Mouse (Mus musculus): ENCODE data around the gene Cad. TPM values are rescaled to one million over a fixed set of nuclear protein-coding genes. Genes with fewer than 3 reads are reported as not detected.

Gene Cad
- 43.7 TPM for total RNA-seq (2023)

DNA sequence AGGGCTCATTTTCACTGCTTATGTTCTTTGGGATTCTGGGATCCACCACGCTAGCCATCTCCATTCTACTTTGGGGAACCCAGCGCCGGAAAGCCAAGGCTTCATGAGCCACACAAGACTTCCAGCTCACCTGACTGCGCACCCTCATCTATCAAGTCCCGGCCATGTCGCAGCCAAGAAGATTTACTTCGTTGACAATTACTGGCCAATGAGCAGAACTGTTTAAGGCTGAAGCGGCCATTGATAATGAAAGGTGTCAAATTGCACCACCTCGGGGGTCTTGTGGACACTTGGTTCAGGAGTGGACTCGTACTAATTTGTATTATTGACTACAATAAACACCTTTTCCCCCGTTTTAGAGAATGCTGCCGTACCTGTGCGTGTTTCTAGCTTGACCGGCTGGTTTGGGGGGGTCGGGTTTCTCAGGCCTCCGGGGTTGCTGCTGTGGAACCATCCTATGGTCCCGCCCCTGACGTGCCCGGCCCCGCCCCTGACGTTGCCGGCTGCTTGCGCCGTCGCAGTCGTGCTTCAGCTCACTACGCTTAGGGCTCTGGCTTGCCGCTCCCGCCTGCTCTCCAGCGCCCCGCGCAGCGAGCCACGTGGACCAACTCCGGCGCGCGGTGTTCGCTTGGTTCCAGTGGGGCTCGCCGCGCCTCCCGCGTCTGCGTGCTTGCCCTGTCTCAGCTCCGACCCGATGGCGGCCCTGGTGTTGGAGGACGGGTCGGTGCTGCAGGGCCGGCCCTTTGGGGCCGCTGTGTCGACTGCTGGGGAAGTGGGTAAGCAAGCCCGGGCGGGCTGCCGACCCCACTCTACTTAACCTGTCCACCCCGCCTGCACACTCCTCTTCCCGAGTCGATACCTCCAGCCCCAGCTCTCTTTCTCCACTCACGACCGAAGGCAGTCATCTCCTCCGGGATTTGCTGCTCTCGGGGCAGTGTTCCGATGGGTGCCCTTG, at the start of gene Cad:
Cad (plus strand) TSS at position 520 of the 955 bp plus-strand sequence.

DNA sequence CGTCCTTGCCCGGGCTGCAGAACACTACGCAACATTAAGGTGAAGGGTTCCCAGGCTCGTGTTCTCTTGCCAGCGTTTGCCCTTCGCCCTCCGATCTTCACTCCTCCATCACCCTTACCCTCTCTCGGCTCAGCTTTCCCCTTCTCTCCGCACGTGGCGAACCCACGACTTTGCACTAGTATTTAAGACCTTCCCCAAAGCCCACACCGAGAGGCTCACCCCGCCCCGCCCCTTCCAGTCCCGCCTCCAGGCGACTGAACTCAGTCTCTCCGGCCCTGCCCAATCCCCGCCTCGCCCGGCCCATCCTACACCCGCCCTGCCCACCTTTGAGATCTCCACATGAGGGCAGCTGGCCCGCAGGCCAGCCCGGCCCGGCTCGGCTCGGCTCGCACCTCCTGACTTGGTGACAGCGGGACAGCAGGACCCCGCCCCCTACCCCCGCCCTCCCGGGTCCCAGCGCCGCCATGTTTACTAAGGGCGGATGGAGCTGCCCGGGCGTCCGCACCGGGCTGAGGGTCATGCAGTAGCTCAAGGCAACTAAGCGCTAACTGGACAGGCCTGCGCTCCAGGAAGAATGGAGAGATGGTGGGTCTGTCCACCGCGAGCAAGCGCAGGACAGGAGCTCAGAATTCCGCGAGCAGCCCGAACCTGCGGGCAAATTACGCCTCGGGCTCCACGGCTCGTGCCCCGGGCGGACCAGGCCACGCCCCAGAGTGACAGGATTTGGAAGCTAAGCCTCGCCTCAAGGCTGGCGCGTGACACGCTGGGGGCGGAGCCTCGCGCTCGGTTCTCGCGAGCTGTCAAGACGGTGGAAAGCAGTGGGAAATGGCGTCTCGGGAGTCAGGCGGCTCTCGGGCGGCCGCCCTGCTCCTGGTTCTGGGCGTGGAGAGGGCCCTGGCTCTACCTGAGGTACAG, 6.5 kb upstream of the Cad start, which contains the start of gene Atraid:
Atraid (plus strand) TSS at position 465 of the 915 bp plus-strand sequence.

DNA sequence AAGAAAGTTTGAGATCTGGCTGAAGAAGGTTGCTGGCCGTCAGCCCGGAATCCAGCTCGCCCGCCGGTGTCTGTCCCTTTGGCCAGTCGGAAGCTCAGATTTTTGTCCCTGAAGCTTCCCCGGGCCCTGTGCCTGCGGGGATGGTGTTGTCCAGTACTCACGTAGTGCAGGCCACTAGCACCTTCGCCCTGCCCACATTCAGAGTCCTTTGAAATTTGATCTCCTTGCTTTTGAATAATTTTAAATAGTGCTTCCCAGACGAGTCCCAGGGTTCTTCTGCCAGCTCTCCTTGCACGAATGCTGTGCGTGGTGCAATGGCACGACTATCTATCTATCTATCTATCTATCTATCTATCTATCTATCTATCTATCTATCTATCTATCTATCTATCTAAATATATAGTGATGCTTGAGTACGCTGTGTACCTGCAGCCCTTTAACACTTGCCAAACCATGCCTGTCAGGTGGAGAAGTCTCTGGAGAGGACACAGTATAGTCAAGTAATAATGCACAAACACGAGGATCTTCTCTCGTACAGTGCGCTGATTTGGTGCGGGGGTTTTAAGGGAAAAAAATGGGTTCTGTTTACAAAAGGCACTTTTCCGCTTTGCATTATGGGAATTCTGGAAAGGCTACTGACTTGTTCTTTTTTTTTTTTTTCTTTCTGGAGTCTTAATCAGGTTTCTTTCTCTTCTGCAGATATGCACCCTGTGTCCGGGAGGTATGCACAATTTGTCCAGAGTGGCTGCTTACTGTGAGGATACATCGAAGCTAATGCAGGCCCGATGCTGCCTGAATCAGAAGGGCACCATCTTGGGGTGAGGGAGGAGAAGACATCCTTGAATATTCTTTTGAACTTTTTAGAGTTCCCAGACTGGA, 5.6 kb upstream of the Cad start, which contains the start of gene Slc5a6:
Slc5a6 (minus strand) TSS at position 162 of the 879 bp plus-strand sequence.

DNA sequence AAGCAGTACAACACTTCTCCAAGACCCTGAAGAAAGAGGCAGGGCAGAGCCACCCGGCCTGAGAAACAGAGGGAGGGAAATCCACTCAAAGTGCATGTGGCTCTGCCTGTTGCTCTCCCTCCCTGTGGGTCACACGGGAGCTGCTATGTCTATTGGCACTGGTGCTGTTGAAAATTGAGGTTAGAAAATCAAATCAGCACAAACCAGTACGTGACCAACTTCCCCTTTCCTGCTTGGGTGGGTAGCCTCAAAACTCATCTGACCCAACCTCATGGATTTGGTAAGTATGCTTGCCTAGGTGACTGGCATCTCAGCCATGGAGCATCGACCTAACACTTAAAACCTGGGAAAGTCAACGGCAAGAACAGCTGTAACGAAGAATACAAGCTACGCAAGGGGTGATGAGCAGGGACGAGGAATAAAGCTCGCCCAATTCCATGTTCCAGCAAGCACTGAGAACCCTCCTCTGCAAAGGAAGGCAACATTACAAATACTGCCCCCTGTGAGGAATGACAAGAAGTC, 51.3 kb downstream of the Cad start, which contains the start of gene Dnajc5g:
Dnajc5g (plus strand) TSS at position 472 of the 522 bp plus-strand sequence.

DNA sequence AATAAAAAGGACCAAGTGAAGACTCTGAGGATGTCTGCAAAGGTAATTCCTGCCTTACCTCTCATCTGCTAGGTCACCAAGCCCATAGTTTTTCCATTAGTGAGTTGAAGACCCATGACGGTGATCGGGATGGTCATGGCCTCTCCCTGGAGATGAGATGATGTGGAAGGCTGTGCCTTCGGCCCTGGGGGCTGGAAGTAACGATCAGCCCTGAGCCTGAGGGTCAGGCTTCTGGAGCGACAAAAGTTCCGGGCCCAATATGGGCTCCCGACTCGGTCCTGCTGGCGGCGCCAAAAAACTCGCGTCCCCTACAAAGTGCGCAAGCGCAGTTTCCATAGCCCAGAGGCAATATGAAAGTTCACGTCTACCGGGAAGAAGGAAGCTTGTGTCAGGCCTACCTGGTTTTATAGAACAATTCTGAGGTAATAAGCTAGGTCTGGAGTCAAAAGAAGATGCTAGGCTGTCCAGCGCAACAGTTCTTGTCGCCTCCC, 53.5 kb downstream of the Cad start, which contains the start of gene Slc30a3:
Slc30a3 (minus strand) TSS at position 238 of the 491 bp plus-strand sequence.

DNA sequence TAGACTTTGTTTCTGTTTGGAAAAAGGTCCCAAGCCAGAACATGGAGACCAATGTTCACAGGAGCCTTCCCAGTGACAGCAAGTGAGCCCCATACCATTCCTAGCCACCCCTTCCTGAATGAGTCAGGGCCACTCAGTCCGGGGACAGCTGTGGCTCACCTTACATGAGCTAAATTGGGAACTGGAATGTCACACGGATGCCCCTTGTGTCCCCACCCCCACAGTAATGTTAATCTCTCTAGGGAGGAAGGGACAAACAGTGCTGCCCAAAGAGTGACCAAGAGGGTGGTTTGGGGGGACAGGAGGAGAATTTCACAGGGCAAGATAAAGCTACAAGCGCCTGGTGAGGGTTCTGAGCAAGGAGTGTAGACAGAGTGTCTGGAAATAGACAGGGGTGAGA, 61.8 kb downstream of the Cad start, which contains the start of gene Trim54:
Trim54 (plus strand) TSS at position 359 of the 400 bp plus-strand sequence.

Other genes starting within 250 kb of the Cad start
- 11.9 TPM for gene Mapre3, start 240.1 kb upstream of the Cad start, total RNA-seq (2023)
- gene Tmem214, start 186.8 kb upstream of the Cad start, total RNA-seq (2023): 45.9 TPM
- 9.6 TPM for gene Agbl5, start 166.1 kb upstream of the Cad start, total RNA-seq (2023)
- gene Ost4, start 147.0 kb upstream of the Cad start, total RNA-seq (2023): 132 TPM
- gene Emilin1, start 141.4 kb upstream of the Cad start, total RNA-seq (2023): 2.7 TPM
- gene Khk, start 133.3 kb upstream of the Cad start, total RNA-seq (2023): 17.7 TPM
- not detected for gene Cgref1, start 109.2 kb upstream of the Cad start, total RNA-seq (2023)
- gene Preb, start 94.4 kb upstream of the Cad start, total RNA-seq (2023): 177 TPM
- gene Tcf23, start 86.1 kb upstream of the Cad start, total RNA-seq (2023): not detected
- gene Atraid, start 6.5 kb upstream of the Cad start, total RNA-seq (2023): 33.8 TPM
- gene Slc5a6, start 5.9 kb upstream of the Cad start, total RNA-seq (2023): 11.6 TPM
- gene Dnajc5g, start 51.5 kb downstream of the Cad start, total RNA-seq (2023): not detected
- 1.2 TPM for gene Slc30a3, start 53.5 kb downstream of the Cad start, total RNA-seq (2023)
- gene Trim54, start 61.9 kb downstream of the Cad start, total RNA-seq (2023): not detected
- not detected for gene Ucn, start 84.0 kb downstream of the Cad start, total RNA-seq (2023)
- 17.7 TPM for gene Mpv17, start 99.5 kb downstream of the Cad start, total RNA-seq (2023)
- gene Gm29609, start 125.1 kb downstream of the Cad start, total RNA-seq (2023): 4.7 TPM
- 148 TPM for gene Gtf3c2, start 125.4 kb downstream of the Cad start, total RNA-seq (2023)
- 70.4 TPM for gene Snx17, start 138.4 kb downstream of the Cad start, total RNA-seq (2023)
- 42.2 TPM for gene Eif2b4, start 138.7 kb downstream of the Cad start, total RNA-seq (2023)
- gene Zfp513, start 147.5 kb downstream of the Cad start, total RNA-seq (2023): 27.6 TPM
- 148 TPM for gene Ppm1g, start 165.9 kb downstream of the Cad start, total RNA-seq (2023)
- gene Nrbp1, start 186.1 kb downstream of the Cad start, total RNA-seq (2023): 193 TPM
- not detected for gene Gm9970, start 186.5 kb downstream of the Cad start, total RNA-seq (2023)
- 28.9 TPM for gene Krtcap3, start 196.9 kb downstream of the Cad start, total RNA-seq (2023)
- 14.5 TPM for gene Ift172, start 236.3 kb downstream of the Cad start, total RNA-seq (2023)
- 1.3 TPM for gene Fndc4, start 241.3 kb downstream of the Cad start, total RNA-seq (2023)
- 0.15 TPM for gene Gckr, start 242.7 kb downstream of the Cad start, total RNA-seq (2023)

Measured in CD4-positive naive resting alpha-beta T cell, adult 57 days (primary cell).